Mouse (Mus musculus) liver (tissue): ENCODE results near the gene Gtsf1l.

Source experiments
- DNase-seq: peaks from one replicate; pipeline ENCODE4 v3.0.0-alpha.2; 2020; ENCODE audit warnings: mixed read lengths

Gtsf1l gene

DNA sequence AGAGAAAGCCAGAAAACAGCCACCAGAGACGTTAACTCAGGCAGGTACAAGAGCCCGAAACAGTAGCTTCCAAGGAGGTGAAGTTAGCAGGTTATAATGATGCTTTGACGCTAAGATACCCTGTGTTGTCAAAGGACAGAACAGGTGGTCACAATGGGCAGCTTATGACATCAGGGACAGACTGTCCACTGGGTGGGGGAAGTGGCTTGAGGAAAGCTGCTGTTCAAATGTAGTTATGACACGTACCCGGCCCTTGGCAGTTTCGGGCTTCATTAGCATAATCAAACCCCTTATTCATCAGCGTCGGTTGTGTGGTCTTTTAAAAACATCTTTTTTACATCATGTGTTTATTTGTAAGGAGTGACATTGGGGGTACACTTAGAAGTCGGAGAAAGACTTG lies at the start of gene Gtsf1l:
Gtsf1l (minus strand) TSS at position 128 of the 400 bp plus-strand sequence.
- no peak for DNase-seq

DNA sequence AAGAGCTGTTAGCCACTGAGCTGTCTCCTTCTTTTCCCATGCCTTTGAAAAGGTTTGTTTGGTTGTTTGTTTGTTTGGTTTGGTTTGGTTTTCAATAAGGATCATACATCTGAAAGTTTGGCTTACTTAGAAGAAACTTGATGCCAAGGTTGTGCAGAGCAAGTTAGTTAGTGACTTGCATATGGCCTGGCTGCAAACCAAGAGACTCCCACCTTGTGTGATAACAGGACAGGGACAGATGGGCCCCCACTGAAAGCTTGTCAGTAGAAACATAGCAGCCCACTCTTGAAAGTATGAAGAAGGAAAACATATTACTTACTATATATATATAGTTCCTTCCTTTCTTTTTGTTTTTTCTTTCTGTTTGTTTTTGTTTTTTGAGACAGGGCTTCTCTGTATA lies 49.3 kb upstream of the Gtsf1l start:
- DNase-seq: no peak

DNA sequence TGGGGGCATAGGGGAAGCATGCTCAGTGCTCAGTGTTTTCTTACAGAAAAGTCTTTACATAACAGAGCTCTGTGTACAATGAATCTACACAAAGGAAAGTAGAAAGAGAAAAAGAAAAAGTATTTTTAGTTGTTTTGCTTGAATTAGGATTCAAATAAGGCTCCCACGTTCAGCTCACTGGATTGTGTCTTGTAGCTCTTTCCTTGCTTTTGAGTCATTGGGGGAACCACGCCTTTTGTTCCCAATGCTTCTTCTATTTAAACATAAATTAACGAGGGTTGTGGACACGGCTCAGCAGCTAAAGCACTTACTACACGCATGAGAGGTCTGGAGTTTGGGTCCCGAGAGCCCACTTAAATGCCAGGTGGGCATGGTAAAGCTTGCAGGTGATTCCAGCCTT lies 48.3 kb upstream of the Gtsf1l start:
- DNase-seq: no peak

DNA sequence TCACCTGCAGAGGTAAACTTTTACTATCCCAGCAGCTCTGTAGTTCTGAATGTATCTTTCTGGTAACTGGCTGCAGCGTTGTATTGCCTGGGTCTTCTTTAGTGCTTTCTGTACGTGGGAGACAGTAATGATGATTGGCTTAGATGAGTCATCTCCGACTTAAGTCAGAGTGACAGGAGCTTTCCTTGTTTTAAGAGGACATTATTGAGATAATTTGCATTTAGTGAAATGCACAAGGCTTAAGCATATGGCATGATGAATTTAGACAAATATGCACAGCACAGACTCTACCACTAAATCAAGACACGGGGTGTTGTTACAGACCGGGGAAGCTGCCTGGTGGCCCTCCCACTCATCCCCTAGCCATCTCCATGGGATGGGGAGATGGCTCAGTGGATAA lies 44.7 kb upstream of the Gtsf1l start:
- no peak for DNase-seq

DNA sequence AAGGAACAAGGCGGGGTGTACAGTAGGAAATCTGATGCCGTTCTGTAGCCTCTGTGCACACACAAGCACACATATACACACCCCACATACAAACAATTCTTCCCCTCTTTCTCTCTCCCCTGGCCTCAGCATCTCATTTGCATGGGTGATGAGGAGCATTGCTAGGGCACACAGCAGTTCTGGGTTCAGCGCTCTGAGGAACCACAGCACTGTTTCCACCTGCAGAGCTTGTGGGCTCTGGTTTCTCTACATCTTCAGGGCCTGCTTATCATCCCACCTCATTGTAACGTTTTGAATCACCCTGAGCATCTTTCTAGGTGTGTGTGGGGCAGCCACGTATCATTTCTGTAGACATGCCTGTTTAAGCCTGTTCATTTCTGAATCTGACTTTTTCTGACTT lies 43.2 kb upstream of the Gtsf1l start:
- DNase-seq: no peak

DNA sequence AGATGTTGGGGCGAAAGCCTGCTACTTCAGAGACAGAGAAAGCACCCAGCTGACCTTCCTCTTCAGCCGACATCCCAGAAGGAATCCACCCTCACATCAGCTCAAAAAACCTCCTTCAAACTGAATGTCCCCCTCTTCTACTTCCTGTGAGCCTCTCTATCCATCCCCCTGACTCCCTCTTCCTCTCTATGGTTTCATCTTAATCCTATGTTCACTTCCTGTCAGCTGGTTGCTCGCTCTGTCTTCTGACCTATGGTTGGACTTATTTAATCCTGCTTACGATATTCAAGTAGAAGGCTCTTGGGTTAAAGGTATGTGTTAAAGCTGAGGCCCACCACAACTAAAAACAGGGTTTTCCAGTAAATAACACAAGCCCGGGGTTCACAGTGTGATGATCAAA lies 35.8 kb upstream of the Gtsf1l start:
- no peak for DNase-seq

DNA sequence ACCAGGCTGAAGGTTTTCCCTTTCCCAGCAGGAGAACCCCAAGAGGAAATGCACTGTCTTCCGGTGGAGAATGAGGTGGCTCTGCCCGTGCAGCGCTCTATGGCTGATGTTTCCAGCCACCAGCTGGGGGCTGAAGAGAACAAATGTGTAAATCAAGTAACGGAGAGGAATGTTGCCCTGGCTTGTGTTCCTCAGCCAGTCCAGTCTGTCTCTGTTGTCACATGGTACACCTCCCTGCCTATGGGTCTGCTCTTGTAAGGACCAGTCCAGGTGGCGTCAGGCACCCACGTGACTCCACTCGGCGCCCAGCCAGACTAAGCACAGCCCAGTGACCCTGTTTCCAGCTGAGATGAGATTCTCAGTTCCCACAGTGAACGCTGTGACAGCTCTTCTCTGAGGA lies 34.7 kb upstream of the Gtsf1l start:
- DNase-seq: peak; percentile 46

DNA sequence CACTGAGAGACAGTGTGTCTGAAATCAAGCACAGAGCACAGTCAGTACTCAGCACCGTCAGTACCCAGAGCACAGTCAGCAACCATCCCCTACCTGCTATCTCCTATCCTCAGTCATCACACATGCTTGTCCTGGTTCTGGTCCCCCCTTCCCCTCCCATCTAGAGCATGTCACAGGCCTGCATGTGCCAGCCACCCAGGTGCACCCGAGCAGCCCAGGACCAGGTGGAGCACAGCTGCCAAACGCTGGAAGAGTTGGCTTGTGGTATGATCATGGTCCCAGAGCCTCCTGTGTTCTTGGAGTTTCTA lies 33.7 kb upstream of the Gtsf1l start:
- DNase-seq: no peak

DNA sequence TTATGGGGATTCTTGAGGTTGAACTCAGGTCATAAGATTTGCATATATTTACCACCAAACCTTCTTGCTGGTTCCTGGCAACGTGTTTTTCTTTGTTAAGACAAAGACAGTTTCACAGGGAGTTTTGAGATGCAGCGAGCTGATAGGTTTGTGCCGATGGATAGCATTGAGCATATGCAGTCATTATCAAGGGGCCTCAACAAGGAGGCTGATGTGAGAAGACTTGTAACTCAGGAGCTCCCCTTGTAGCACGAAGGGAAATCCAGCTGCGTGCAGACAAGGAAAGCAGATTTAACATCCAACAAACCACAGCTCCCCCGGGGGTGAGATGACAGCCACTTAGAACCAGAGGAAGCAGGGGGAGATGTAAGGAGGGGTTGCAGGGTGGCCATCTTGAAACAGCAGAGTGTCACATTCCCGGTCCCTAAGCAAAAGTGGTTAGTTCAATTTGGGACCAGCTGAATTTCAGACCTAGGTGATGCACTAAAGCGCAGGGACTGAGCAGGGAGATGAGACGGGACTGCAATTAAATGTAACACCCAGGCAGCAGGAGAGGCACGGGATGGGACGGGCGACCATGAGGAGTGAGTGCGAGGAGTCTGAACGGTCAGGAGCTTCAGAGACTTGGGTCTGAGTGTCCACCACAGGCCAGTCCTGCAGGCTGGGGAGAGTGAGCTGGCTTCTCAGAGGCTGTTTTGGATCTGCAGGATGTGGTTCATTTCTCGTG lies 33.1 kb upstream of the Gtsf1l start:
- no peak for DNase-seq

DNA sequence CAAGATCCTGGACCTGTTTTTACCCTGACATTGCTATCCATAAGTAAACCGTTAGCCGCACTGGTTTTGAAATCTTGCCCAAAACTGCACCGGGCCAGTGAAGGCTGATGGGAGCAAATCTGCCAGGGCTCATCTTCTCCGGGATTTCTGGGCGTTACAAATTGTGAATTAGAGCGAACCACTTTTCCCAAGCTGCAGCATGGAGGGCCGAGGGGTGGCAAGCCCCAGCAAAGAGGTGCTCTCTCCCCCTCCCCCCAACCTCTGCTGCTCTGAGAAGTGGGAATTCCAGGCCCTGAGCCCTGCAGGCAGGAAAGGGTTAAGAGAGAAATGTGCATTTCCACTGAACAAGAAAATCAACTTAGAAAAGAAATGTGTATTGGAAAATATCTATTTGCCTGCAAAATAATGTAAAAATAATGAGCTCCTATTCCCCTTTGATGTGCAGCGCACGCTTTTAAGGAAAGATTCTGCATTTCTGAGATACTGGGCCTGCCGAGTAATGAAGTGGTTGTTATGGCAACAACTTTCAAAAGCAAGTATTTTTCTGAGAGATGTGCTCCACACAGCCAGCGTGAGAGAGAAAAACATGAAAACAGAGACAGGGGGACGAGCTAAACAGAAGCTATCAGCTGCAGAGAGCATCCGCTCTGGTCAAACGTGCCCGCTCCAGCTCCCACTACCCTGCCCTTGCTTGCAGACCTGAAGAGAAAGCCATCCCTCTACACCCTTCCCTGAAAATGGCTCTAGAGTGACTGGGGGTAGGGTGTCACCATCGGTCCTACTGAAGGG lies 24.0 kb upstream of the Gtsf1l start:
- no peak for DNase-seq

DNA sequence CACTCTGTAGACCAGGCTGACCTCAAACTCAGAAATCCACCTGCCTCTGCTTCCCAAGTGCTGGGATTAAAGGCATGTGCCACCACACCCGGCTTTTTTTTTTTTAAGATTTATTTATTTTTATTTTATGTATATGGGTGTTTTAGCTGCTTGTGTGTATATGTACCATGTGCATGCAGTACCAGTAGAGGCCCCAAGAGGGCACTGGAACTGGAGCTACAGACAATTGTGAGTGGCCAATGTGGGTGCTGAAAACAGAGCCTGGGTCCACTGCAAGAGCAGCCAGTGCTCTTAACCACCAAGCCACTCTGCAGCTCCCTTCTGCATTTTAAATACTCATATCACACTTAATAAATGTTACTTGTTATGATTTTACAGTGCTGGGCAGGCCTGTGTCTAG lies 23.1 kb upstream of the Gtsf1l start:
- no peak for DNase-seq

DNA sequence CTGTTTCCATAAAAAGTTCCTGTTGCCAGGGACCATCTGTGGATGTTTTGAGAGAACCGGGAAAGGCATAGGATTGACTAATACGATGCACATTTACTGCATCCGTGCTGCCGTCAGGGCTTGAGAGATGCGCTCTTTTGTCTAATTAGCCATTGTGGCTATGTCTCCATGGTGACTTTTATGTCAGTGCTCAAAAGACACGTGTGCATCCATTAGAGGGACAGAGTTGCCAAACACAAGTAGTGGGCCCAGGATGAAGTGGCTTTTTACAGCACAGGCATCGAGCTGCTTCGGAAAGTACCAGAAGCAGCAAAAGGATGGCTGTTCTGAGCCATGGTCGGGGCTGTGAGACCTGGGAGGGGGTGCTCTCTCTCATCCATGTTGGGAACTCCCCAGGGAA lies 20.7 kb upstream of the Gtsf1l start:
- DNase-seq: no peak

DNA sequence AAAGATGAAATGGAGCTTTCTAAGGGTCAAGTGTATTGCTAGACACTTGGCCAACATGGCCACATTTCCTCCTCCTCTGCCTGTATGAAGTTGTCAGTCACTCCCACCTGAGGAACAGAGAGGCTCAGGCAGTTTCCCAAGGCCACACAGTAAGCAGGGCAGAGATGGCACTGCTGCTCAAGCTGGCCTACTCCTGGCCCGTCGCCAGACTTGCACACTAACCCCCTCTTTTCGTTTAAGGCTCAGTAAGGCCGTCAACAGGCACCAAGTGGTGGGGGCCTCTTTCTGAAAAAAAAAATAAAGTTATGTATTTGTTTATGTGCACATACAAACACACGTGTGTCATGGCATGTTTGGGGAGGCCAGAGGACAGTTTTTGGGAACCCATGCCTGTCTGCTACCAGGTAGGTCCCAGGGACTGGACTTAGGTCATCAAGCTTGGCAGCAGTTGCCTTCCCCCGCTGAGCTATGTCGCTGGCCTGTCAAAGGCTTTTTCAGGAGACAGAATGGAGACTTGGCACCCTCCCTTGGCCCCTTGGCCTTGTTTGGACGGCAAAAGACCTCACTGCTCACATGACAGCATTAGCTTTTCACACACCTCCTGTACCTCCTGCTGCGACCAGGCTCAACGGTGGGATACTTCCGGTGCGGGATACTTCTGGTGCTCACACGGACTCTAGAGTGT lies 16.6 kb upstream of the Gtsf1l start:
- DNase-seq: no peak

DNA sequence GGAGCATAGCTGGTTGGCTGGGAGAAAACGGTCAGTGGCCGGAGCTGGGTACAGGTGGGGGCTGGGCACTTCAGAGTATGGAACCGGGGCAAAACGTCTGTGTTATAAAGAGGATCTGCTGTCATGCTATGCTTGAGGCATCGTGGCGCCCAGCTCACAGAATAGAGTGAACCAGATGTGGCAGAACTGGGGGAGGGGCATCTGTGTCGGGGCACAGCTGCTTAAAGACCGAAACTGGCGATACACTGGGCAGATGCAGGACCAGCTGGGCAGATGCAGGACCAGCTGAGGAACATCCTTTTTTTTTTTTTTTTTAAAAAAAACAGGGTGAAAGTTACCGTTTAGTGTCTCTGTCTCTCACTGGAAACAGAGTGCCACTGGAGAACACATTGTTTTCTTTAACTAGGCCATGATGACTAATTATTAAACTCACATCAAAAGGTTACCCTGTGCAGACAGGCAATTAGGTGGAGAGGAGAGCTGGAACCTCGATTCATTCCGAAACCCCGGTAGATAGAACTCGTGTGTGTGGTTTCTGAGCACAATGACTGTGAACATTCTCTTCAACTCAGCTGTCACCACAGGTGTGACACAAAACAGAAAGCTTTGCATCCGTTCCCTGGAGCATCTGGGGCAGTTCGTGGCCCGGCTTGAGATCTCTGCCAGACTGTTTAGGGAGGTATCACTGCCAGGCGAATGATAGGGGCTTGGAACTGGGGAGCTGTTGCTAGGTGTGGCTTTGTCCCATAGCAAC lies 15.4 kb upstream of the Gtsf1l start:
- DNase-seq: no peak

DNA sequence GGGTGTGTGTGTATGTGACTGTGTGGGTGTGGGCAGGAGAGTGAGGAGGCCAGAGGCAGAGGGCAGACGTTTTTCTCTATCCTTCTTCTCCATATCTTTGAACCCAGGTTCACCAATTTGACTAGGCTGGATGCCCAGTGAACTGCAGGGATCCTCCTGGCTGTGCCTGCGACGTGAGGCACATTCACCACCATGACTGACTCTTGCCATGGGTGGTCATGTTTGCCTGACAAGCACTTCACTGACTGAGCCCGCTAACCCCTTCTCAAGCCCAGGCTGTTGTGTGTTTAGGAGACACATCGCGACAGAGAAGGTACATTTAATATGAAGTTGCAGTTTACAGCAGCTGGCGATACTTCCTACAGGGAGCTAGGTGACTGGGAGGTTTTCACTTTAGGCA lies 14.6 kb upstream of the Gtsf1l start:
- no peak for DNase-seq

DNA sequence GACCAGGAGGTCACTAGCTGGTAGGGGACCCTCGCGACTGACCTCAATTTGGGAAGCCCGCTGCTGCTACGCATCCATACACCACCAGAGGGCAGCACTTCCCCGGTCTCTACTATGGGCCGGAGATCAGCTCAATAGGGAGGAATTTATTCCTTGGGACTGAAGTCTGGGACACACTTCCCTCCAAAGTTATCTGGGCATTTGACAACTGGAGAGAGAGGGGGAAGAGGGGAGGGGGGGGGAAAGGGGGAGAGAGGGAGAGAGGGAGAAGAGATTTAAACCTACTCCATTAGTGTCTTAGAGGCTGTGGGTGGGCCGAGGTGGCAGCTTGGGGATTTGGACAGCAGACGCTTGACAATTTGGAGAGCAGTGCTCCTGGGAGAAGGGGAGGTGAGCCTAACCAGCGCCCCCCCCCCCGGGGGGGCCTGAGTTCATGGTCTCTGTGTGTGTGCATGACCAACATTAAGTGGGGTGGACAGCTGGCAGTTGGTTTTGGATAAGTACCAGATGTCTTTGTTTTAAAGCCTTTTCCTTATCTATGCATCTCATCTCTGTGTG lies 14.1 kb upstream of the Gtsf1l start:
- peak; percentile 58 for DNase-seq

DNA sequence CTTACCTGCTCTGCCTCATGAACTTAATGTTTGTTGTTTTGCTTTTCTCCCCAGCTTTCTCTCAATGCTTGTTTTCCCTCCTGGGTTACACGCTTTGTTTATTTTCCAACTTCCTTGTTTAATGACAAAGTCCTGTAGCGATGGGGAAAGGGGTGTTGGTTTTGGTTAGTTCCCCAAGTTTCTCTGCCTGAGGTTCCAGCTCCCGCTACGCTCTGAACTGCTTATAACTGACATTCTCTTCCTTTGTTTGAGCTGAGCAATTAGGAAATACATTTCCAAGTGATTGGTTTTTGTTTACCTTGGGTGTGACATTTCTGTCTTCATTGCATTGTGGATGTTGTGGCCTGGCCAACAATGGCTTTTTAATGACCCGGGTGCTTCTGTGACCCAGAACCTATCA lies 12.9 kb upstream of the Gtsf1l start:
- DNase-seq: no peak

DNA sequence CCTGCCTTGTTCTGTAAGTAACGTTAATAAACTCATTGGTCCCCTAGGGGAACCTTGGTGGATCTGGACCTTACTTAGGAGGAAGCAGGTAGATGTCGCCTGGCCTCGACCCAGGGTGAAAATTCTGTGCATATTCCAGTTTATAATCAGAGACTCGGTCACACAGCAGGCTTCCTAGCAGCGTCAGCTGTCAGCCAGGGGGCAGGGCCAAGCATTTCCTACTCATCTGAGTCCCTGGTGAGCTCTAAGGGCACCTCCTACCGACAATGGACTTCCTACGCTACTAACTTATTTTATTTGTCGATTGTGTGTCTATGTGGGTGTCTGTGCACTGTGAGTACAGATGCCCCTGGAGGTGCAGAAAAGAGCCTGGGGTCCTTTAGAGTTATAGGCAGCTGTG lies 12.3 kb upstream of the Gtsf1l start:
- no peak for DNase-seq

DNA sequence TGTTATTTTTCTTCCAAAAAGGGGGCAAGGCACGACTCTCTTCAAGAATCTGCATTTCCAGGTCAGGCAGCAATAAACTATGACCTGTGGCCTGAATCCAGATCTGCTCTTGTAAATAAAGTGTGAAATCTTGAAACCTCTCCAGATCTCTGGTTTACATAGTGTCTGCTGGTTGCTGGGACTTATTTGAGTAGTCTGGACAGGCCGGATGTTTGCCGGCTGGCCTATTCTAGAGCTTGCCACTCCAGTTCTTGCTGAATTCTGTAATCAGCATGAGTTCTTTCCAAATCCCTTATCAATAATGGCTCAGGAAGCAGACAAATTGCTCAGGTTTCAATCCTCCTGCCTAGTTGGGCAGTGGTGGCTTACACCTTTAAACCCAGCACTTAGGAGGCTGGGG lies 8.1 kb upstream of the Gtsf1l start:
- no peak for DNase-seq

DNA sequence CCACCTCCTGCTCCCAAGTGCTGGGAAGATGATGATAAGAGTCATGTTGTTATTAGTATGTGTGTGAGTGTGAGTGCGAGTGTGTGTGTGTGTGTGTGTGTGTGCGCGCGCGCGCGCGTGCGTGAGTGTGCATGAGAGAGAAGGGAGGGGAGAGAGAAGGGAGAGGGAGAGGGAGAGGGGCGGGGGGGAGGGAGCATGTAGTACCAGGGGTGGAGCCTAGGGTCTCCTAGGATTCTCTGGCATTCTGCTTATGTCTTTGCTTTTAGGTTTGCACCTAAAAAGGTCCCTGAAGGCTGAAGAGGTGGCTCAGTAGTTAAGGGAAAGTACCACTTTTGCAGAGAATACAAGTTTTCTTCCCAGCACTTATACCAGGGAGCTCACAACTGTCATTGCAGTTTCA lies 7.3 kb upstream of the Gtsf1l start:
- DNase-seq: no peak

DNA sequence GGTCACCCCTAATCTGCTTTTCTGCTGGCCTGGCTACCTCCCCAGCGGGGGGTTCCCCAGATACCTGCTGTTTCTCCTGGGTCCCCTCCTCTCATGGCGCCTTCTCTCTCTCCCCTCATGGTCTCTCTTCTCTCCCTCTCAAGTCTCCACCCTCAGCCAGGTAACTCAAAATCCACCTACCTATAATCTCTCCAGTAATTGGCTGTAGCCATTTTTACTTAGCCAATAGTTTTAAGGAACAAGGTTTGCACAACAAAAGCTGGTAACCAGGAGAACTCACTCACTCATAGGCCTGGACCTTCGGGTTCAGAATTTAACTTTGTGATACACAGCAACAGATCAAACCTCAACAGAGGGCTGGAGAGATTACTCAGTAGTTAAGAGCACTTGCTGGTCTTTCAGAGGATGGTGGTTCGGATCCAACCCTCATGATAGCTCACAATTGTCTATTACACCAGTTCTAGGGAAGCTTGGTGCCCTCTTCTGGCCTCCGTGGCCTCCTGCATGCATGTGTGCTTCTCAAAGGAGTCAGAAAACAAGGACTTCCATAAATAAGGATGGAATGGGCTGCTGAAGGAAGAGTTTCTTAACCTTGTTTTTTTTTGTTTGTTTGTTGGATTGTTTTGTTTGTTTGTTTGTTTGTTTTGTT lies 1.9 kb upstream of the Gtsf1l start:
- DNase-seq: peak; percentile 34

DNA sequence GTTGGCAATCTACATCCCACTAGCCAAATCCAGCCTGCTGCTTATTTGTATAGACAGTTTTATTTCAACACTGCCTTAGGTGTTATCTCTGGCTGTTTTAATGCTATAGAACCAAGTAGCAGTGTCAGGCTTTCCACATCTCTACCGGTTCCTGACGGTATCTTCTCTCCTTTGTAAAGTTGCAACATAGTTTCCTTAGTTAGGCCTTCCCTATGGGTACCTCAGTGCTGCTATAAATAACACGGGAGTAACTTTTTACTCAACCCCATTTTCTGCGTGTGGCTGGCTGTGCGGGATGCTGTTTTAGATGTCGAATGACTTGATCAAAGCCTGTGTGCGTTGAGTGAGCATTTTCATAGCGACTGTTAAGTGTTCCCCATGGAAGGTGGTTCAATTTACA lies 1.1 kb downstream of the Gtsf1l start:
- no peak for DNase-seq

DNA sequence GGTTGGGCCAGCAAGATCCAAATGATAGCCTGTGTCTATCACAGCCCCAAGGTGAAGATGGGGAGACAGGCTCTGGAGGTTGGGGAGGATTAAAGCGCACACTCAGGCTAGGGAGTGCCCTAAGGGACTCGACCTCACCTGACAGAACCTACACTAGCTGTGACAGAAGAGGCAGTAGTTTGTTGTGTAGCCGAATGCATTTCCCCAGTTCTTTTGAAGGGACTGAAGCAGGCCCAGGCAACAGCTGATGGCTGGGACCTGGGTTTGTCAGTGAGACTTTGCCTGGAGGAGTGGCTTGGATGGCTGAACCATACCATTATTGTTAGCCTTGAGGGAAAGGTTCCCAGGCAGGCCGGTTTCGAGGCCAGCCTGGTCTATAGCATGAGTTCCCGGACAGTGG lies 2.6 kb downstream of the Gtsf1l start:
- DNase-seq: no peak
